8 mouse cellular contexts compared by ENCODE assay signal in the genomic region with DNA sequence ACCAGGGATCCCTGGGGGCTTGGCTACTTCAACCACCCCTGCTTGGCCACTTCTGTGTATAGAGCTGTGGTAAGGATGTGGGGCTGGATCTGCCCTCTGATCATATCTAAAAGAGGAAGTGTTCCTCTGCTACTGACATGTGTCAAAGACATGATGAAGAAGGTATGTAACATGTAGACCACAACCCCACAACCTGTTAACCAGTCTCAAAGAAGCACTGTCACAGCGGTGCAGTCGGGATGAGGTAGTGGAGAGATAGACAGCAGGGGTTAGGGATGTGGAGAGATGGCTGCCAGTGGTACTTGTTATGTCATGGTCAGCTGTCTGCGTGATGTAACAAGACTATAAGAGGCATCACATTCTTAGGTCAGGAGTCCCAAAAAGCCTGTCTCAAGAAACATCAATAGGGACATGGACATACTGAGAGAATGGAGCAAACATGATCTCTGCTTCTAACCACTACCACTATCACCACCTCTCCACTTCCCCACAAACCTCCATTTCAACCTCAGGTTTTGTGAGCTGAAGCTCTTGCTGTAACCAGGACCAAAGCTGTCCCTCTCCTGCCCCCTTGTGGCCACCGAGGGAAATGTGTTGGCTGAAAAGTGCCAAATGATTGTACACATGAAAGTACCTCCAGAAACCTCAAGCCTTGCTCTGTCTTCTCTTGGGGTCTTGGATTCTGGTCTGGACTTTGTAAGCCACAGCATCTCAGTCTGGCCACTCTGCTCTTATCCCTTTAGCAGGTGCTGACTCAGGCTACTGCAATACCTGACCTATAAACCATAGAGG. TPM values are rescaled to one million over a fixed set of nuclear protein-coding genes. Genes with fewer than 3 reads are reported as not detected.
DNase-seq lines count a peak whose midpoint lies in the region; ATAC-seq lines count a peak whose summit lies in the region.

No protein-coding gene starts in this region.

- H3K9me3 ChIP-seq in hindbrain, embryonic 16.5 days (ENCODE audit: control insufficient read depth, low read length), result no peaks in the 10 kb centered on the region

- no peaks in the 10 kb centered on the region for H3K27me3 ChIP-seq in hindbrain, embryonic 16.5 days (replicated peaks; ENCODE audit: control insufficient read depth, insufficient read depth, low read length)

- no peak overlapping the region for H3K27ac ChIP-seq in hindbrain, embryonic 16.5 days (ENCODE audit: low read depth, low read length)

- ATAC-seq in hindbrain, embryonic 16.5 days, result peak; percentile 91

- DNase-seq in NIH3T3 (ENCODE audit: low read depth), result peak; percentile 95
- DNase-seq in cerebellum, adult 9-10 months, result peak; percentile 96
- peak; percentile 85 to 94 for DNase-seq in frontal cortex, postnatal 14 days (ENCODE audit: low spot score in 2 of 2)
- peak; percentile 83 for DNase-seq in left cerebral cortex, adult 11 months (ENCODE audit: low spot score)
- DNase-seq in lung, postnatal 4 days, result peak; percentile 85 to 91
- DNase-seq in right cerebral cortex, adult 18-20 months, result peak; percentile 85
- peak; percentile 59 for DNase-seq in urinary bladder, postnatal 10 days (ENCODE audit: low spot score)

- H3K4me2 ChIP-seq in hindbrain, embryonic 16.5 days (ENCODE audit: low read length), result no peak overlapping the region

- H3K4me1 ChIP-seq in hindbrain, embryonic 16.5 days (ENCODE audit: control insufficient read depth, insufficient read depth, low read depth, low read length), result no peaks in the 10 kb centered on the region

- no peak overlapping the region for H3K4me3 ChIP-seq in hindbrain, embryonic 16.5 days (ENCODE audit: low read length)

- H3K9ac ChIP-seq in hindbrain, embryonic 16.5 days (ENCODE audit: low read depth, low read length), result no peak overlapping the region

- H3K36me3 ChIP-seq in hindbrain, embryonic 16.5 days (ENCODE audit: control insufficient read depth, insufficient read depth, low read length), result no peaks in the 10 kb centered on the region

- 46% methylated on average over 4 of the region's 4 CpGs for WGBS in hindbrain, embryonic 16.5 days

RNA-seq across cellular contexts. Expression of gene Zfp950, which starts 56.3 kb away (rescaled TPM):
- 43.1 and 47.8 TPM in 2 replicates for polyA plus RNA-seq in hindbrain, embryonic 16.5 days (2015; fragmentation: Nextera tagmentation; extraction: Ambion mirVana)
